Mouse (Mus musculus) small intestine, adult 2 months (tissue): ENCODE data around the gene Ube2m.

Source experiments
- CTCF ChIP-seq: fragments of 200-500 bp; IDR thresholded peaks from 2 replicates; pipeline ENCODE4 v1.5.1; 2012; ENCODE audit warnings: low read depth, mild to moderate bottlenecking, control low read depth, inconsistent platforms, low read length, moderate library complexity, mixed read lengths; ENCODE audit not compliant: insufficient replicate concordance, insufficient read length; ENCODE audit errors: extremely low read depth
- POLR2A ChIP-seq: fragments of 200-500 bp; IDR thresholded peaks from 2 replicates; pipeline ENCODE4 v1.6.1; 2012; ENCODE audit warnings: low read depth, mild to moderate bottlenecking, control low read depth, inconsistent platforms, low read length, moderate library complexity

DNA sequence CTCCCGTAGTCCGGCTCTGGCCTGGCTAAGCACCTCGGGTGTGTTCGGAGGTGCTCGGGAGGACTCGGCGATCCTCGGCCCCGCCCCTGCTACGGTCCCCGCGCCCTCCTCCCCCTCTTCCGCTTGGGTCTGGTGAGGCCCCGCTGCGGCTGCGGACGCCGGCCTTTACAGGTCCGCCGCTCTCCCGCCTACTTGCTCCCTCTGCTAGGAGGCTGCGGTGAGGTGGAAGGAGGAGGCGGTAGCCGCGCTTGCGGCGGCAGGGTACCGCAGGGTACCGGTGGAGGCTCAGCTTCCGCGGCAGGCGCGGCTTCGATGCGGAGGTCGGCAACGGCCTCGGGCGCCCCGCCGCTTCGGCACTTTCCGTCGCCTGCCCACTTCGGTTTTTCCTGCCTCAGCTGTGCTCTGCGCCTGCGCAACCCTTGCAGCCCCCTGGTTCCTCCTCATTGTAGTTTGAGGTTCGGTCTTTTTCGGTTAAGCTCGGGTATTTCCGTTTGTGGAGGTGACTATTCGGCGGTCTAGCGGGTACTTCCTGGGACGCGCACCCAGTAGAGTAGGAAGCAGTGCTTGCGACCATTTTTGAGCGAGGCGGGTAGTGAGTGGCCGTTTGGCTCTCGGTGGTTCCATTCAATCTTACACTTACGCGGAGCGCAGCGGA is at the start of gene Ube2m:
- no peak for TF ChIP-seq CTCF
- peak; percentile 91 for TF ChIP-seq POLR2A
